Mouse (Mus musculus) kidney, adult 2 months (tissue): ENCODE results near the gene Zfp276.

ENCODE experiments used
- CTCF ChIP-seq: fragments of 200-500 bp; conservative IDR thresholded peaks from 2 replicates; pipeline ENCODE4 v1.5.1; 2011; ENCODE audit warnings: low read depth, mild to moderate bottlenecking, control low read depth, low read length, moderate library complexity, mixed read lengths; ENCODE audit not compliant: insufficient read depth, insufficient read length
- POLR2A ChIP-seq: fragments of 200-500 bp; IDR thresholded peaks from one replicate; pipeline ENCODE4 v1.6.1; 2011; ENCODE audit warnings: low read depth, low read length, control low read depth

- no peak for TF ChIP-seq POLR2A
- TF ChIP-seq CTCF, result 0 out of 2 replicates have a peak, but pooled peaks have one; percentile 19
Observed at GRCm38 (mm10) chr8:123235520-123236497, 18.2 kb upstream of the Zfp276 start, which contains the start of gene Spata2l.
